Mouse (Mus musculus): Measurements from ENCODE around the gene 4930556J24Rik. TPM values are rescaled to one million over a fixed set of nuclear protein-coding genes. Genes with fewer than 3 reads are reported as not detected.
"Not testable (repeated sequence)": the region's sequence is repeated elsewhere in the genome, so short reads cannot be mapped to it uniquely, and the experiment has no call there.

The 4930556J24Rik gene
- polyA plus RNA-seq, 3 experiments from 2014 or later: 0.50 TPM; not detected in 2

DNA sequence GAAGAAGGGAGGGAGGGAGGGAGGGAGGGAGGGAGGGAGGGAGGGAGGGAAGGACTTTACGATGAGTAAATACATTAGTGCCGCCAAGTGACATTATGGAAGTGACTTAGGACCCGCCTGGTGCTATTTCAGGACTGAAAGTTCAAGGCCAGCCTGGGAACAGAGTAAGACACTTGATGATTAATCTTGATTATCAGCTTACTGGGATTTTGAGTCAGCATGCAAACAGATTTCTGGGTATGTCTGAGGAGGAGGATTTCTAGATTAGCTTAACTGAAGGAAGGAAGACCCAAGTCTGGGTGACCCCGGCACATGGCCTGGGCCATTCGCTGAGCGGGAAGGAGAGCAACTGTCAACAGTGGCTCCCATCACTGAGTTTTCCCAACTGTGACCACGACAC, 56.1 kb downstream of the 4930556J24Rik start:
- ATAC-seq: no peak

DNA sequence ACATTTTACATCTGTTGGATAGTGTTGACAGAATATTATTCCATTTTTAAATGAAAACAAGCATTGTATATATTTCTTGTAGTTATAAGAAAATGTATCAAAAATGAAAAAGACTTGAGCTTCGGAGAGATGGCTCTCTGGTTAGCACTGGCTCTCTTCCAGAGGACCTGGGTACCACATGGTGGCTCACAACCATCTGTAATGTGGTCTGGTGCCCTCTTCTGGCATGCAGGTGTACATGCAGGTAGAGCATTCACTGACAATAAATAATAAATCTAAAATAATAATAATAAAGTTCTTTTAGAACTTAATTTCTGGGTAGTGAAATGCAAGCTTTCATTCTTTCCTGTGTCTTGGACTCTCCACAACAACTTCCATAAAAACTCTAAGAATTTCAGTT, 57.8 kb downstream of the 4930556J24Rik start:
- ATAC-seq: no peak

GRCm38 (mm10) chr11:3914109-3914840, 62.3 kb downstream of the 4930556J24Rik start, which contains the start of gene Slc35e4:
Gene Slc35e4, minus strand, starts transcription at chr11:3914664.
- peak; percentile 62 for ATAC-seq

DNA sequence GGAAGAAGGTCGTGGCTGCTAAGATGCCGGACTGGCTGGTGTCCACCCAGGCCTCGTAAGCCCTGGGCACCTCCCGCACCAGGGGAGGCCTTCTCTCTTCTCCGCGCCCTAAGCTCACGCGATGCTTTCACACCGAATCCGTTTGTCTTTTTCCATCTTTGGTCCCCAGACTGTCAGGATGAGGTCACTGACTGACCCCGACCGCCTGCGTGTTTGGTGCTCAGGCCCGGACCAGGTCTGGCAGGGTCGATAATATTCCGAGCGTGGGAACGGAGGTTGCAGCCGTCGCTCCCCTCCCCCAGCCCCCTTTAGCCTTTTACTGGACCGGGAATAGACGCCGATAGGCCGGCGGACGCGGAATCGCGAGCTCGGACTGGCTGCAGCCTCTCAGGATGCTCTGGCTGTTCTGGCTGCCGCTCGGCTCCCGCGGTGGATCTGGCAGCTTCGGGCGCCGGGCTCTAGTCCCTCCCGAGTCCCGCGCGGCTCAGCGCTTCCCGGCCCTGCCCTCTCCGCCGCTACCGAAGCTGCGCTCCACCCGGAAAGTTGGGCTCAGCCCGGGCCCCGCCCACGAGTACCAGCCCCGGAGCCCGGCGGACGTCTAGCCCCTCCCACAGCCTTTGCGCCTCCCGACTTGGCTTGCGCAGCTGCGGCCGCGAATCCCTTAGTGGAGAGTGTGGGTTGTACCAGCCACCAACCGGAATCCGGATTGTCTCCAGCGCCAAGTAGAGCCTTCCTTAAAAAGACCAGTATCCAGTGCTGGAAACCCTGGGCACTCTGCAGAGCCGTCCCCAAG, 63.1 kb downstream of the 4930556J24Rik start:
- ATAC-seq: peak; percentile 80

- no peak for ATAC-seq
Measured at GRCm38 (mm10) chr11:3912875-3913271, 63.7 kb downstream of the 4930556J24Rik start.

DNA sequence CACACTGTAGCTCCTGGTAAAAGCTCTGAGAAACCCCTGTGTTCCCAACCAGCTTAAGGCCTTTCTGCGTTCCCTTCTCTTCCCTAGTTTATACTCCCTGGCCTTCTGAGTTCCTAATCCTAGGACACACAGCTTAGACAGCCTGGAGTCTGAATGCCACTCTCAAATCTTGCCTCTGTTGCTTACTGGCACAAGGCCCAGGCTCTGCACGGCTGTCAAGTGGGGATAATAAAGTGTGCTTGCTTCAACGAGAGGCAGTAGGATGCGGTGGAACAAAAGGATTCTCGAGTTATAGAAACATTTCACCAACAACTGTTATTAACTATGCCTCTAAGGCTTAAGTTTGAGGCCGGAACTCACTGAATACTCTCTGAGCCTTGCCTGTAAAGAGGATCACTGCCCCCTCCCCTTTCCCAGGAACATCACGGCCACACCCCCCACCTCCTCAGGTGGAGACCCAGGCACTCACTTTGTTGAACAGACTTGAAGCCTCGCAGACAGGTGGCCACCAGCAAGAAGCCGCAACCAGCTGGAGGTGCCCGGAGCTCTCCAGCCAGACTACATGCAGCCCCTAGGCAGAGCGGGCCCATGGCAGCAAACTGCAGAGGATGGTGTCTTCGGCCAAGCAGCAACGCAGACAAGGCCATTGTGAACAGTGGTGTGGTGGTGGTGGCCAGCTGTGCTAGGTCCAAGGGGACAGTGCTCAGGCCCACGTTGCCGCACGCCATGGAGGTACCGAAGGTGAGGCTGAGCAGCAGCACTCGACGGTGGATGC, 64.3 kb downstream of the 4930556J24Rik start:
- no peak for ATAC-seq

DNA sequence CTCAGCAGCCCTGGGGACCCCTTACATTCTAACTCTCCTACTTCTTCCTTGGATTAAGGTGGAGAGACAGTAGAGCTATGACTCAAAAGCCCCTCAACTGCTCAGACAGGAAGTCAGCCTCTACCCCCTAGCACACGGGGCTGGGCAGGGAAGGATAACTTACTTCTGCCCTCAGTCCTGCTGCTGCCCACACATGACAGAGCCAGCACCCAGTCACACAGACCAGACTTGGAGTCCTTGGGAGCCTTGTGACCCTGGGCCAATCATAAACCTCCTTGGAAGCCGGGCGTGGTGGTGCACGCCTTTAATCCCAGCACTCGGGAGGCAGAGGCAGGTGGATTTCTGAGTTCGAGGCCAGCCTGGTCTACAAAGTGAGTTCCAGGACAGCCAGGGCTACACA, 65.1 kb downstream of the 4930556J24Rik start:
- not testable (repeated sequence) for ATAC-seq

DNA sequence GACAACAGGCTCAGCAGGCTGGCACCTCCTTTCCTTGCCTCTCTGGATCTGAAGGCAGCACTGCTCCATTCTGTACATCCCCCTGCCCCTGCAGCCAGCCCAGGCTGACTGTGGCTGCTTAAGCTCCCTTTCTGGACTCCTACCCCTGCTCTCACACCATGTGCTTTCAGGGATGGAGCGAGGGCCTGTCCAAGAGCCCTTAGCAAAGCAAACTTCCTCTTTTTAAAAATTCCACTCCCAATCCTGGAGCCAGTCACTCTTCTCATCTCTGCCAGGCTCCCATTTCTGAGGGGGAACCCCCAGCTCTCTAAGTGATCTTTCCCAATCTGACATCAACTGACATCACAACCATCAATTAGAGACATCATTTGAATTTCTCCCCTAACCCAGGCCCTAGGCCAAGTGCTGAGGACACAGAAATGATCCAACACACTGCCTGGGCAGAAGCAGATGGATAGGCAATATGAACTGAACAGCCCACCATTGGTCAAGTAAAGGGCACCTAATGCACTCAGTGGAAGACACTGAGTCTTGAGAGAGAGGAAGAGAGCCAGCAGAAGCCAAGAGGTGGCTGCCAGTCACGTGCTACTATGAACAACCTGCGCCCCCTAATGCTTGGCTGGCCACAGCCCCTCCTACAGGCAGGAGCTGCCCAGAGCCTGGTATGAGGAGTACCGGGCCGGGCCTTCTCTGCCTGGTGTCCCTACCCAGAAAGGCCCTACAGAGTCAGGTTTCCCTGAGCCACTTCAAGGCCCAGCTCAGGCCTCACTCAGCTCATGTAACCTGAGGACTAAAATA, 65.9 kb downstream of the 4930556J24Rik start:
- ATAC-seq: no peak

- ATAC-seq: no peak
Measured at GRCm38 (mm10) chr11:3909236-3909635, 67.3 kb downstream of the 4930556J24Rik start.

GRCm38 (mm10) chr11:3905446-3905845, 71.1 kb downstream of the 4930556J24Rik start:
- ATAC-seq: no peak

DNA sequence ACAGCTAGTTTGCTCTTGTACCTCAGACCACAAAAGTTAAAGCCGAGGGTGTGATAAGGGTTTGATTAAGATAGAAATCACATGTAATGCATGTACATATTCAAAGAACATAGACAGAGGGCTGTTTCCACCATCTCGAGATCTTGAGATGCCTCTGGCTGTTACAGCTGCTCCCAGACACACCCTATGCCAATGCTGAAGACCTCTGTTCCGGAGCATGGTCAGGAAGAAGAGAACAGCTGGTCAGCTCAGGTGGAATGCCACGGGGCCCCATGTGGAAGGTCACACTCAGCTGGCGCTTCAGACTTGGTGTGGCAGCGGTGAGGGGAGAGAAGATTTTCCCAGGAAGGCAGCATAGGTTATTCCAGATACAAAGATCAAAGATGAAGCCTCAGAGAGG, 71.9 kb downstream of the 4930556J24Rik start:
- ATAC-seq: no peak

- no peak for ATAC-seq
Measured at GRCm38 (mm10) chr11:3903046-3903445, 73.5 kb downstream of the 4930556J24Rik start.

DNA sequence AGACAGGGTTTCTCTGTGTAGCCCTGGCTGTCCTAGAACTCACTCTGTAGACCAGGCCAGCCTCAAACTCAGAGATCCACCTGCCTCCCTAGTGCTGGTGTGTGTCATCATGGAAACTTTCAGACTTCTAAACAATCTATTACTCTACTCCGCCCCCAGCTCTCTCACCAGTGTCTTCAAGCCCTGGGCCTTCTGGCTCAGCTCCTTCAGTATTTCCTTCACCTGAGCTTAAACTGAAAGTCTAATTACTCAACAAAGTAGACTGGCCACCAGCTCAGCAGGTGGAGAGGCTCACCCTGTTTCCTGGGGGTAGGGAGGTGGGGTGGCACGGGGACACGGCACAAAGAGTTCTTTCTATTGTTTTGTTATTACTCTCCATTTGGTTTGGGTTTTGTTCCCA, 74.1 kb downstream of the 4930556J24Rik start:
- ATAC-seq: peak; percentile 28

- ATAC-seq: no peak
Measured at GRCm38 (mm10) chr11:3900296-3900695, 76.3 kb downstream of the 4930556J24Rik start.

DNA sequence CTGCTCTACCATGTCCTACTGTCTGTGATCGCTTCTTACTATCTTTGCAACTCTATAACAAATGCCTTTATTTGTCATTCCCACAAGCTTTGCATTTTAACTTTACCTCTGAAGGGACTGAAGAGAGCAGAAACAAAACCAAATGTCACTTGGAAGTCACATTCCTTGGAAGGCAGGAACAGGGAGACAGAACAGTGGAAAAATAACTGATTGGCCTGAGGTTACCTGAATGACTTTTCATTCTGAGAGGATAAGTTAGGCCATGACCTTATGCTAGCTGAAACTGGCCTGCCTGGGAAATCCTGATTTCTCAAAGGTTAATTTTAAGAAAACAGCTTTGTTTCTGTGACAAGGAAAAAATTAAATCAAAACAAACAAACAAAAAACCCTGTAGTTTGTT, 80.6 kb downstream of the 4930556J24Rik start:
- no peak for ATAC-seq

GRCm38 (mm10) chr11:3895458-3895857, 81.1 kb downstream of the 4930556J24Rik start:
- ATAC-seq: no peak

DNA sequence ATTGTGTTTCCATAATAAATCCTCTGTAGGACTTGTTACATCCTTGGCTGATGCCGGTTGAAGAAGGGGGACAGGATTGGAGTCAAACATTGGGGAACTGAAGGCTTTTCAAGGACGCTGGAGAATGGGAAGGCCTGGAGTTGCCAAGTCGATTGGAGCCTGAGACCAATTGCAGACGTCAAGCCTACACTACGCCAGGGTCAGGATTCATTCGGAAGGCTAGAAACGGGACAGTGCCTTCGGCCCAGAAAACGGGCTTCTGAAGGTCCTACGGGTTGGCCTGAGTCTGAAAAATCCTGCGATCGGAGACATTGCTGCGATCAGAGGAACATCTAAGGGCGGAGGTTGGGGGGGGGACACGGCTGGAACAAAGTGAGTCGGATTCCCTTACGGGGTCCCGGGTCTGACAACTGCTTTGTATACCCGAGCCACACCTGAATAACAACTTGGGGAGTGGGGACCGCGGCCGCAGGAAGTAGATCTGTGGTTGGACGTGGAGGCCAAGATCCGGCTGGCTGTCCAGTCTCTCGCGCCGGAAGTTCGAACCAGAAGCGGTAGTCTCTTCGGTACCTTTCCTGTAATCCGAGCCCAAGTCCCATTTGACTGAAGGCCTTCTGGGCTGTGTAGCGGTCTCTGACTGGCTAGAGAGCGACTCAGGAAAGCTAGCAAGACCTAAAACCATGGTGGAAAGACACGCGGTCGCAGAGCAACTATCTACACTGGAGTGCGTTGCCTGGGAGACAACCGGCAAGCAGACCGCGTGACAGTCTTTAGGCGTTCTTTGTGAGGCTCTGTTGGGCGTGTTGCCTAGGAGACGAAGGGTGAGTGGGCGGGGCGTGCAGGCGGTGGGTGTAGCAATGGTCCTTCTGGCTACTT, 81.9 kb downstream of the 4930556J24Rik start, which contains the start of the genes 4921536K21Rik and Dusp18:
TSS of gene 4921536K21Rik (minus strand) at position 693 of the 876 bp plus-strand sequence.
TSS of gene Dusp18 (plus strand) at position 835 of the 876 bp plus-strand sequence.
- peak; percentile 97 for ATAC-seq

GRCm38 (mm10) chr11:3893970-3894369, 82.6 kb downstream of the 4930556J24Rik start:
- no peak for ATAC-seq
